Mouse (Mus musculus) heart, postnatal 0 days (tissue): ENCODE results near the gene Tbx10.

ENCODE experiments used
- CTCF ChIP-seq: IDR thresholded peaks from 2 replicates; pipeline ENCODE4 v1.5.1; 2016; ENCODE audit warnings: antibody characterized with exemption, control low read depth, low read depth
- EP300 ChIP-seq: IDR thresholded peaks from 2 replicates; pipeline ENCODE4 v1.6.1; 2016; ENCODE audit warnings: antibody characterized with exemption, low read depth

DNA sequence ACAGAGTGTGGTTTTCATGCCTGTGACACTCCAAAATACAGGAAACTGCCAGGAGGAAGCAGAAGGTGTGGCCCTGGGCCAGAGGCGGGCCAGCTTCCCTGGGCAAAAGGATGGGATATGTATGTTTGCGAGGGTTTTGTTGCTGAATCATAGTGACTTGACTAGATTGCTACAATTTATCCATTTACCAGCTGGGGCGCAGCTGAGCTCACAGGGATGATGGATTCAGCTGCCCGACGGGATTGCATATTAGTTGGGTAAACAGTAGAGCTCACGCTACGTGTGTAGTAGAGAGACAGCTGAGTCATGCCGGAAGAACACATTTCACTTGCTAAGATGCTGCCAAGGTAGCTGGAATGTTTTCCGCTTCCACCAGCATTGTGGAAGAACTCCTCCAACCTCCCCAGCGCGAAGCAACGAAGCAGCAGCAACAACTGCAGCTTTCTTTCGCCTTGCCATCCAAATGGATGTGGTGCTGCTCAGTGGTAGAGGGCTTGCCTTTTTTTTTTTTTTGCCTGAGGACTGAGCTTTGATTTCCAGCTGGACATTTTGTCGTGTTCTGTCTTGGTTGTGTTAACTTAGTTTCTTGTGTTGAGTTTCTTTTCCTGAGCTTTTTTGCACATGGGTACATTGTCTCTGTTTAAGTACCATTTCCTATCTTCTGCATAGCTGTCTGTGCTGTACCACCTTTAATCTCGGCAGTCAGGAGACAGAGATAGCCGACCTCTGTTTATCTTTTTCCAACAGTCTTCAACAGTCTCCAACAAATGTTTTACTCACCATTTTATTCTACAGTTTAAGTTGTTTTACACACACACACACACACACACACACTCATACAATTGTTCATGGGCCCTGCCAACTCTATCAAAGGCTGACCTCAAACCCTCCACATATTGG lies 53.7 kb downstream of the Tbx10 start, which contains the start of gene Gstp2:
- peak; percentile 40; the same call in 1 of the 2 replicates for TF ChIP-seq CTCF
- TF ChIP-seq EP300, result no peak
